Mouse (Mus musculus): ENCODE measurements around the gene 1700029J07Rik.

- TF ChIP-seq CTCF (IDR thresholded peaks at IDR 0.05) (no peak), POLR2A (IDR thresholded peaks at IDR 0.05; ENCODE audit: insufficient read depth, low read depth, low read length) (no peak), EP300 (IDR thresholded peaks at IDR 0.05; ENCODE audit: insufficient read depth, low read depth, low read length) (no peak)
Measured at GRCm38 (mm10) chr8:45990631-45991310, 15.7 kb upstream of the 1700029J07Rik start.
